Mouse (Mus musculus) layer of hippocampus, adult 9-10 months (tissue): ENCODE data around the gene Tgm4.

Experiments
- DNase-seq: peaks from one replicate; pipeline ENCODE4 v3.0.0; 2022; ENCODE audit warnings: low spot score

Tgm4 gene

DNA sequence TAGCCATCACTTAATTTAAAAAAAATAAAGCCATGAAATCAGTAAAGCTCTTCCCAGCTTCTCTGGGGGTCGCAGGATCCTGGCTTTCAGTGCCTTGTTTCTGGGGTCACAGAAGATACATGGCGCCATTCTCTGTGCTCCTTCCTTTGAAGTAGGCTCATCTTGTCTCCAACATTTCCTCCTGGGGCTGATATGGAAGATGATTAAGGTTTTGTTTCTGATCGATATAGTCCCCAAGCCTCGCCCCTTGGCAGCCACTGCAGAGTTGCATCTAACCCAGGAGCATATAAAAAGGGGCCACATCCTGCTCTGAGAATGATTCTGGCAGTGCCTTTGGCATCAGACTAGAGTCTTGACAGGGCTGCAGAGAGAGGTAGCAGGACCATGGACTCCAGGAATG lies at the start of gene Tgm4:
Gene Tgm4 (plus strand): TSS at position 301 of the 400 bp plus-strand sequence.
- DNase-seq = no peak

DNA sequence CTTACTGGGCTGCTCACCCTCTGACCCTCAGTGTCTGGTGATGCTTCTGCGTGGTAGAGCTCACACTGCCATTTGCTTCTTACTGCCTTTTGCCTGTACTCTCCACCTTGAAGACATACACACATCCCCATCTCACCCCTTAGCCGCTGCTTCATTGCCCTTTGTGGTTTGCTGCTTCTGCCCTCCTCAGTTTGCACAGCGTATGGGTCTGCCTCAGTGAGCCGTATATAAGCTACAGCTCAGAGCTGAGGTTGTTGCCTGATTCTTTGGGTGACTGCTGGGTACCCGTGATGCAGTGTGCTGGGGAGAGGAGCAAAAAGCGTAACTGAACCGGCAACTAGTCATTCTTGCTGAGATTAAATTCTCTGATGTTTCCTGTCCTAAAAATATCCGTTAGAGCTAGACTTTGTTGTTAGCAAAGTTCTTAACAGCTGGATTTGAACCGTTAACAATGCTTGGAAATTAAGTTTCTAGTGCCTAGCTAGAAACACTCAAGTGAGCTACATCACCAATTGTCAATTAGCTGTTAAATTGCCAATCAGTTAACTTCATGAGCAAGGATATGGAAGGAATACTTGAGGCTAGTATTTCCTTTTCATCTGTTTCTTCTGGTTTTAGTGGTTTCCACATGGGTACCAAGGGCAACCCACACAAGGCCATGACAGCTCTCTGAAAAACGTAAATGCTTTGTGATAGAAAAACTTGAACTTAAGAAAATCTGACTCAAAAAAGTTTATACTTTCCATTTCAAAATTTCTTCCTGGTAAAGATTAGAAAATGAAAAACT lies 35.9 kb upstream of the Tgm4 start:
- no peak for DNase-seq

DNA sequence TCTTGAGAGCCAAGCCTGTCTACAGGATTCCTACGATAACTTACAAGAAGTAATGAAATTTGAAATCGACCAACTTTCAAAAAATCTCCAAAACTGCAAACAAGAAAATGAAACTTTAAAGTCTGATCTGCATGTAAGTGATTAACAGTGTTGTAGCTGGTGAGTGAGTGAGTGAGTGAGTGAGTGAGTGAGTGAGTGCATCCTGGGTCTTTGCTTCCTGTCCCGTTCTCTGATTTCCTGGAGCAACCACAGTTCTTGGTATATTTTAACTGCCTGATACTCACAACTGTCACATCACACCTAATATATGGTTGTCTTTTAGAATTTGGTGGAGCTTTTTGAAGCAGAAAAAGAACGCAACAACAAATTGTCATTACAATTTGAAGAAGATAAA lies 35.3 kb upstream of the Tgm4 start:
- DNase-seq = no peak

DNA sequence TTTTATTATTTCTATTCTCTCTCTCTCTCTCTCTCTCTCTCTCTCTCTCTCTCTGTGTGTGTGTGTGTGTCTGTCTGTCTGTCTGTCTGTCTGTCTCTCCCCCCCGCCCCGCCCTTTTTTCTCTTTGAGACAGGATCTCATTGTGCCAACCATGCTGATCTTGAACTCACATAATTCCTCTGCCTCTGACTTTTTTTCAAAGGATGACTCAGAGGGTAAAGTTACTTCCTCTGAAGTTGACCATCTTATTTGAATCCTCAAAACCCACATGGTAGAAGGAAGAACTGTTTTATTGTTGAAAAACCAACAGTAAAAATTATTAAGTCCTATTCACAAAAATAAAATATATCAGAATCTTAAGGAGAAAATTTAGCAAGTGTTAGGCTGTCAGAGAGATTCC lies 29.8 kb upstream of the Tgm4 start:
- DNase-seq = no peak

DNA sequence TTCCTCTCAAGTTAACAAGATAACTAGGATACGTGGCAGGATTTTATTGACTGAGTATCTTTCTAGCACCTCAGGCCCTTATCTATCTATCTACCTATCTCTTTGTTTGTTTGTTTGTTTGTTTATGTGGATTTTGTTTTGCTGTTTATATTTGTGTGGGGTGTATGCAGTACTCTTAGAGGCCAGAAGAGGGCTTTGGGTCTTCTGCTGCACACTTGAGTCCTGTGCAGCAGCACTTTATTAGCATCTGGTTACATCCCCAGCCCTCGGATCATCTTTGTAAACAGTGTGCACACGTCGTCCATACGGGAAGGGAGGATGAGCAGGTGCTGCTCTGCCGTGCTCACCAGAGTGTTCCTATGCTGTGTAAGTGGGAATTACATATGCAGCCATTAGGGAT lies 28.5 kb upstream of the Tgm4 start:
- DNase-seq = no peak

DNA sequence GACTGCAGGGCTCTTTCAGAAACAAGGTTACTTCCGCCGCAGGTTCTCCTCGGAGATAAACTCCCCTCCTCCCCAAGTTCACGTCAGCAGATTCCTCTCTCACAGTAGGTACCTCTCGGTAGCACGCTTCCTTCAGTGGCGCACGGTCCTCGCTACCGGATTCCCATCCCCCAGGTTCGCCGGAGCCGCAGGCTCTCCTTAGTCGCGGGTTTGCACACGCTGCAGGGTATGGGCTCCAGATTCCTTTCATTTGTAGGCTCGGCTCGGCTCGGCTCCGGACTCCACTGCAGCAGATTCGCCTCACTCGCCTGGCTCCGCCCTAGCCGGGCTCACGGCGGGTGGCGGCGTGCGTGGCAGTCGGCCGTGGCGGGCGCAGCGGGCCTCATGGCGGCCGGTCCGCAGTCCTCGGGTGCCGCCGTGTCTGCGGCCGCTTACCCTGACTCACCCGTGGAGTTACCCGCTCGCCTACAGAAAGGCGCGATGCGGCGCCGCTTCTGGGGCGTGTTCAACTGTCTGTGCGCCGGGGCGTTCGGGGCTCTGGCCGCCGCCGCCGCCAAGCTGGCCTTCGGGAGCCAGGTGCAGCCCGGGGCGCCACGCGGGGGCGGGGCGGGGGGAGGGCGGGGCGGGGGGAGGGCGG lies 13.4 kb upstream of the Tgm4 start, which contains the start of gene Tmem42:
Gene Tmem42 (plus strand): TSS at position 332 of the 637 bp plus-strand sequence.
- peak; percentile 73 for DNase-seq

DNA sequence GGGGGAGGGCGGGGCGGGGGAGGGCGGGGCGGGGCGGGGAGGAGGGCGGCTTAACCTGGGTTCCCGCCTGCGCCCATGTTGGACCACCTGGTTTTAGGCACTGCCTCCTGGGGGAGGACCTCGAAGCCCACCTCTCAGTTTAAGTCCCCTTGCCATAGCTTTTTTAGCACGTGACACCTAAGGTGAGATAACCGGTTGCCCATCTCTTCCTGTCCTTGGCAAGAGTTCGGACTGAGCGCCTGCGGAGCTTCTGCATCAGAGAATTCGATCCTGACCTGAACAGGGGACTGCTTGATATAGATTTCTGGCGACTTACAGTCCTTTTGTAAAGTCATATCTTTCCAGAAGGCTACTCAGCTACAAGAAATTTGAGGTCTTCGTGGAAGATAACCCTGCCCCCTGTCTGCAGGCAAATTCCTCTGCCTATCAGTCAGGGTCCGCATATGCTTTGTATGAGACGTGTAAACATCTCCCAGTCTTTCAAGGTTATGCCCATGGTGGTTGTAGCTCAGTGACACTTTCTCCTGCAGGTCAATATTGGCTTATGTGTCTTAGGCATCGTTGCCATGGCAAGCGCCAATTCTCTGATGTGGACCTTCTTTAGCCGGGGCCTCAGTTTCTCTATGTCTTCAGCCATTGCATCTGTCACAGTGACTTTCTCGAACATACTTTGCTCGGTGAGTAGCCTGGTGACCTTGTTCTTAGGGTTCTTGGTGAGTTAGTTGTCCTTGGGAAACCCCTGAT lies 12.7 kb upstream of the Tgm4 start:
- no peak for DNase-seq

DNA sequence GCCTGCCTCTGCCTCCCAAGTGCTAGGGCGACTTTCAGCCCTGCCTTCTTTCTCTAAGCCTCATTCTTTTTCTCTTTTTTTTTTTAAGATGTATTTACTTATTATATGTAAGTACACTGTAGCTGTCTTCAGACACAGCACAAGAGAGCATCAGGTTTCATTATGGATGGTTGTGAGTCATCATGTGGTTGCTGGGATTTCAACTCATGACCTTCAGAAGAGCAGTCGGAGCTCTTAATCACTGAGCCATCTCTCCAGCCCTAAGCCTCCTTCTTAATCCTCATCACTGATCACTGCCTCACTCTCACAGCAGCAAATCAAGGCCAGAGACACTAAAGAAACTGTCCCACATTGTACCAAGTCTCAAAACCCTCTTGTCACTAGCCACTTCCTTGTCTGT lies 10.3 kb upstream of the Tgm4 start:
- DNase-seq = no peak

DNA sequence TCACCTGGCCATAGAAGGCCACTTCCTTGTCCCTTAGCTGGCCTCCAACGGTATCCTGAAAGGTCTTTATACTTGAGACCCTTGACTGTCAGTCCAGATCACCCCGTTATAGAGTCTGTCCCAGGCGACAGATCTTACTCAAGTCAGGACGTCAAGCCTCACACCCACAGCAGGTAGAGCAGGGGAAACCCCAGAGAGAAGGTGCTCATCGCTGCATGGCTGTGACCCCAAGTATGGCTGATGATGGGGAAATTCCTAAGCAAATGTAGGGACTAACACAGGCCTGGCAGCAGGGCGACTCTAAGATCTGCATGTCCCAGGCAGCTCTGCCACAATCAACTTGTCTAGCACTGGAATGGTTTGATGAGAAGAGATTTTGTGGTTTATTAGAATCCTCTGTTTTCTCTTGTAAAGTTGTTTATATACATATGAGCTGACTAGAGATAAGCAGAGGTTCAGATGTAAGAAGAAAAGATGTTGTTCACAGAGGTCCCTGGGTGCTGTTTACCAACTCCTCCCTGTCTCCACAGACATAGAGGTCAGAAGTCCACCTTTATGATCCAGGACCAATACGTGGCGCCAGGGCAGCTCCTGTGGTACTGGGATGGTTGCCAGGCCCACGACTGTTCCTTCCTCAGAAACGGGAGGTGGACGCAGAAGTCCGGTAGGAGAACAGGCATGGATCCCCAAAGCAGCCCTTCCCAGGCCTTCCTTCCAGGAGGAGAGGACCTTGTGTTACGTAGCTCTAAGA lies 2.9 kb upstream of the Tgm4 start:
- no peak for DNase-seq

DNA sequence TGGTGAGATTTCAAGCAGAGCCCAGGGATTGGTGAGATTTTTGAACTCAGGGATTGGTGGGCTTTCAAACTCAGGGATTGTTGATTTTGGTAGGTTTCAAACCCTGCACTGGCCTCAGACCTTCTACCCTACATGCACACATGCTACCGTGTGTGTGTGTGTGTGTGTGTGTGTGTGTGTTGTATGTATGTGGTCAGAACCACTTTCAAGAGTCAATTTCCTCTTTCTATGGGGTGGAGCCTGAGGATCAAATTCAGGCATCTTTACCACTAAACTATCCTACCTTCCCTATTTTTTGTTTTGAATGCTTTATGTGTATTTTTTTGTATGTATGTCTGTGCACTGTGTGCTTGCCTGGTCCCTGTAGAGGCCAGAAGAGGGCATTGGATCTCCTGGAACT lies 13.1 kb downstream of the Tgm4 start:
- DNase-seq = no peak

DNA sequence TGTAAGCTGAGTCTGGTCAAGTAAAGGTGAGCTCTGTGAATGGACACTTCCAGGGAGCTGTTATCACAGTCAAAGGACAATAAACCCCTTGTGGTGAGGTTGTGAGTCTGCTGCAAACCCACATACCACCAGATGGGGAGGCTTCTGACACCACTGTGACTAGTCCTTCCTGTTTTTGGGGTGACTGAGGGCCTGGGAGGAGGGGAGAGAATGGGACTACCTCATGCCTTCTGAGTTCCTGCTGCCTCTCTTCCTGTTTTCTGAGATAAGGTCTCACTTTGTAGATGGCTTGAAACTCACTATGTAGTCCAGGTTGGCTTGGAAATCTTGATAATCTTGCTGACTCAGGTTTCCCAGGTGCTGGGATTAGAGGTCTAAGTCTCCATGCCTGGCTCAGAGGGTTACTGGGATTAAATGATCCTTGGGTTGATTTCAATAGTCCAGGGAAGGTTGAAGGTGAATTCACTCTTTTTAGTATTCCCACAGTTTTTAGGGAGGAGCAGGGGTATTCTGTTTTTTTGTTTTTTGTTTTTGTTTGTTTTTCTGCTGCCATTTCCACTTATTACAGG lies 24.3 kb downstream of the Tgm4 start:
- no peak for DNase-seq

DNA sequence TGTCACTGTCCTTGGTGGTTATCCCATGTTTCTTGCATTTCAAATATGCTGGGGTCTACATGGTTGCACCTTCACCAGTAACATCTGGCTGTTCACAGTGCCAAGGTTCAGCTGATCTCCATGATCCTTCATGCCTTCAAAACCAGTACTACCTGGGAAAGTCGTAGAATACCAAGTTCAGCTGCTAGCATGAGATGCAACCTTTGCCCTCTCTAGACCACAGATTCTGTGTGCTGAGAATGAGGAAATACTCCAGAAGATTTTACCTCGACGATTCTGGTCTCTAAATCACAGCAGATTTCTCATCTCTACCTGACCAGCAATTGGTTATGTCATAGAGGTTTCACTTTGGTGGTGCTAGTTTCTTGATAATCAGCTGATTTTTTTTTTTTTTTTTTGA lies 25.6 kb downstream of the Tgm4 start:
- DNase-seq = no peak

DNA sequence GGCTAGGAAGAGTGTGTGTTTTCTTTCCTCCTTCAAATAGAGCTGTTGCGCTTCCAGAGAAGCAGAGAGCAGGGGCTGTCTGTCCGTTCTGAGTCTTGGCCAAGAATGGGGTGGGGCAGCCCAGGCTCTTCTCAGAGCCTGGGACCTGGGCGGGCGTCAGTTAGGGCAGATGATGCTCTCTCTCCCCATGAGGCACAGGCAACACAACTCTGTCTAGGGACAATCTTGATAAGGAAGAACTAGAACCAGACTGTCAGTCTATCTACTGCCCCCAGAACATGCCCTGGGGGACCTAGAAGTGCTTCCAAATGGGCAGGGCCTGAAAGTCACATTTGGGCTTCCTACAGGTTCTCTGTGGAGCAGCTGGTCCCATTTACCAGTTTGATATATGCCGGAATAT lies 44.6 kb downstream of the Tgm4 start:
- DNase-seq = no peak

DNA sequence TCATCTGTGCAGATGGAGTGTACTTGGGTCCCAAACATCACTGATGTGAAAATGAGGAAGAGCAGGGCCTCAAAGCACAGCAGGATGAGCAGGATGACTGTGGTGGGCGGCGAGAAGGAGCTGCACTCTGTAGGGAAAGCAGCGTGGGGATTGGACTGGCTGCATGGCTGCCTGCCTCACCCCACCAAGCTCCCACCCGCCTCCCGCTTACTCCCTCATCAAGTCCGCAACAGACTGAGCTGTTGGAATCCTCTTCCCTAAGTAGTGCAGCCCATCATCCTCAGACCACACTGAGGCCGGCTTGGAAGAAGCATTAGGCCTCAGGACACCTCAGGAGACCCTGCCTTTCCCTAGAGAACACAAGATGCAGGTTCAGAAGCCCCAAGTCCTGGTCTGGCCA lies 45.8 kb downstream of the Tgm4 start:
- no peak for DNase-seq

DNA sequence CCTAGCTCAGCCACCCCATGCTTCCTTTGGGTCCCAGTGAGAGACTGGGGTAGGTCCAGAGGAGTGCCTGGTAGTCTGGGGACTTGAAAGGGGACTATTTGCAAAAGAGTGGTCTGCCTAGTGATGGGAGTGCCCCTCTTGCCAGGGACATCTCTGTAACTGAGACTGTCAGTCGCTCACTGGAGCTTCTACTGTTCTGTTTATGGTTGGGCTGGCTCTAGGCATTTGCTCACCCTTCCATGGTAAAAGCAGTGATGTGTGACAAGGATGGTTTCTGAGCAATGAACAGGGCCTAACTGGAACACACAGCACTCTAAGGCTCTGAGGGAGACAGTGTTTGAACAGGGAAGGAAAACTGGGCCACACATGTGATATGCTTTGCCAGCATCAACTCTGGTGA lies 46.3 kb downstream of the Tgm4 start:
- no peak for DNase-seq

DNA sequence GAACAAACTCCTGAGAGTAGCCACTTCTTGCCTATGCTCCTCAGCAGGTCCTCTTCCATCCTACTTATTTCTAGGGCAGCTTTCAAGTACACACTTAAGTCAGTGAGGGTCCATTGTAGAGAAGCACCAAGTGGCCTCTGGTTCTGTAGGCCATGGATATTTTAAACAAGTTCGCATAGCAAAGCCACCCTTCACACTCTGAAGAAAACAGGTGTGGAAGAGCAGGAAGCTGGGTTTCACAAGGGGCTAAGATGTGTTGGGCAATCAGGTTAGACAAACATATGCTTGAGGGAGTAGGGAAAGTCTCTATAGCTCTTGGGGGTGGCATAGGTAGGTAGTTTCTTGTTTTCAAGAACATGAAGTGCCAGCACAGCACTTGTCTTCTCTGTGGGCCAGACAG lies 50.8 kb downstream of the Tgm4 start:
- DNase-seq = no peak

DNA sequence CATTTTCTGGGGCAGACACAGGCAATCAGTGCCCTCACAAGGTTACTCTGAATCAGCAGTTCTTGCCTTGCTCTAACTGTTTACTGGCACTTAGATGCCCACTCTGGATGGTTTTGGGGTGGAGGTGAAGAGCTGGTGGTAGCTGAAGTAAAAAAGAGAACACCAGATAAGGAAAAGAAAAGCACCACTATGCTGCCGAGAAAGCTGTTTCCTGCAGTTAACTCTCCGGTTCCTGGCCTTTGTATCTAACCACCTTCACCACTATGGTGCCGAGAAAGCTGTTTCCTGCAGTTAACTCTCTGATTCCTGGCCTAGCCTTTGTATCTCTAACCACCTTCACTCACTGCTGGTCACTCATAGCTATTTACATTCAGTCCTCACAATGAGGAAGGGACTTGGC lies 53.0 kb downstream of the Tgm4 start:
- no peak for DNase-seq

DNA sequence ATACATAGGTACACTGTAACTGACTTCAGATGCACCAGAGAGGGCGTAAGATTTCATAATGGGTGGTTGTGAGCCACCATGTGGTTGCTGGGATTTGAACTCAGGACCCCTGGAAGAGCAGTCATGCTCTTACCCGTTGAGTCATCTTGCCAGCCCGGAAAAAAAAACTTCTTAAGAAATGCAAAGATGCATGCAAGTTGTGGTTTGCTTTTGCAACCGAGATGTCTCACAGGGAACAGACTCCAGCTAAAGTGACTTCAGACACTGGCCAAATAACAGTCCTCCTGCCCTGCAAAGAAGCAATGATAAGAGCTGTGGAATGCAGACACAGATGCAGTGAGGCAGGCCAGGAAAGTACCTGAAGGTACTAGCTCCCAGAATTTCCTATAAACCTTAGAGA lies 56.3 kb downstream of the Tgm4 start:
- no peak for DNase-seq

DNA sequence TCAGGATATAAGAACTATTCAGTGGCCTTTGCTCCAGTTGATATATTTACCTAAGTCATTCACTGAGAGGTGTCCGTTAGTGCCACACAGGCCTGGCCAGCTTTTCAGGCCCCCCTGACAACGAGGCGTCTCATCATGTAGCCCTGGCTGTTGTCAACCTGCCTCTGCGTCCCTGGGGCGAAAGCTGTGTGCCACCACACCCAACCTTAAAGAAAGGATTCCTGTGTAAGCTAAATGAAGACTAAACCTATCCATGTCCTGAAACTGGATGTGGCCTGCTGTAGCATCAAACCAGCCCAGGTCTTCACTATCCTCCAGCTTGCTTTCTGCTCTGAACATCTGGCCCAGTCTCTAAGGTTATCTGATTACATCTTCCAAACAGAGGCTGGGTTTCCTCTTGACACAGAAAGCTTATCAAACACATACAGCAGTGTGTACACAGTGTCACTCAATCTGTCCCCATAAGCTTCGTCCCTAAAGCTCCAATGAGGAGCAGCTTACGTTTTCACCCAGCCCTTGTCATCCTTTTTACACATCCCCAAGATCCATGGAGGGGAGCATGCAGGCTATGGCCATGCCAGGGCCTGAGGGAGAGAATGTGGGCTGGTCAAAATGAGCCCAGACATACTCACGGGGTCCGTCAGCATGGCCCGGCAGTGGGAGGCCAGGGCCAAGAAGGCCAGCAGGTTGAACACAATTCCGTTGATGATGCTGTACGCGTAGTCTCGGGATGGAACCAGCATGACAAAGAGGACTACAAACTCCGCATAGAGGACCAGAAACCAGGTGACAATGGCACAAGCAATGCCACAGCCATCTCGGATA lies 65.3 kb downstream of the Tgm4 start:
- DNase-seq = no peak

DNA sequence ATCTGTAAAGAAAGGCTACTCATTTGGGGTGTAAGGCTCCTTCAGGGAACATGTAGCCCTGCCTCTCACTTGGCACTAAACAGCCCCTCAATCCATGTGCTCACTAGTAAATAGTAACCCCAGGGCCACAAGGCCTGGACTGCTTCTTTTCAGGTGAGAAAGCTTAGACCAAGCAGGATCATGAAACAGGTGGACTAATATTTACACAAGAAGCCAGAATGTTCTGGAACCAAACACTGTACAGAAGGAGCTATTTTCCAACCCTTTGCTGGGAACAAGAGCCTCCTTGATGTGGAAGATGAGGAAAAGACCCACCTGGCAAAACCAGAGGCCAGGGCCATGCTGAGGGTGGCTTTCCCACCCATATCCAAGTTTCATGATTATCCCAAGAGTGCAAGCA lies 68.9 kb downstream of the Tgm4 start:
- DNase-seq = no peak

DNA sequence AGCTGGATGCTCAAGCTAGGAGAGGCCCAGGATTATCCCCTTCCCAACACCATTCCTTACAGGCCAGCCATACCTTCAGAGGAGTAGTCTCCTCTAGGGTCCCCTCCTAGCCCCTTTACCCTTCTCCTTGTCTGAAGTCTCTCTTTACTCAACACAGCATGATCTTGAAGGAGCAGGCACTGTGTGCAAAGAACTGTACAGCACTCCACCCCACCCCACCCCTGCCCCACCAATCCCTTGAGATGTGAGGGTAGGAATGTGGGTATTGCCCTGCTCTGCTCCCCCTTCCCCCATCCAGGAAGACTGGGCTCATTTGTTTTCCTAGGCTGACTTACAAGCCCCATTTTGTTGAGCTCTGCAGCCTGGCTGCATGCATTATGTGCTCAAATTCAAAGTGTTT lies 69.8 kb downstream of the Tgm4 start:
- no peak for DNase-seq
